Mouse (Mus musculus) cerebellum, adult 2 months (tissue): ENCODE measurements around the gene Taok3.

ENCODE experiments used
- CTCF ChIP-seq: fragments of 200-500 bp; IDR thresholded peaks from 2 replicates; pipeline ENCODE4 v1.5.1; 2011; ENCODE audit warnings: low read depth, mild to moderate bottlenecking, control low read depth, low read length, moderate library complexity, borderline replicate concordance; ENCODE audit not compliant: insufficient read depth
- POLR2A ChIP-seq: fragments of 200-500 bp; IDR thresholded peaks from 2 replicates; pipeline ENCODE4 v1.6.1; 2011; ENCODE audit warnings: low read length, control low read depth, borderline replicate concordance; ENCODE audit not compliant: insufficient read depth

- TF ChIP-seq CTCF (no peak), POLR2A (no peak)
Observed at GRCm38 (mm10) chr5:117116660-117117059, 3.3 kb upstream of the Taok3 start.
